Mouse (Mus musculus) bone marrow, adult 2 months (tissue): ENCODE results near the gene Meox2.

ENCODE experiments used
- CTCF ChIP-seq: fragments of 200-500 bp; IDR thresholded peaks from 2 replicates; pipeline ENCODE4 v1.5.1; 2011; ENCODE audit warnings: low read length, control low read depth; ENCODE audit not compliant: control insufficient read depth, insufficient read depth
- POLR2A ChIP-seq: fragments of 200-500 bp; IDR thresholded peaks from 2 replicates; pipeline ENCODE4 v1.6.1; 2011; ENCODE audit warnings: low read depth, mild to moderate bottlenecking, control low read depth, low read length, borderline replicate concordance; ENCODE audit not compliant: control insufficient read depth

DNA sequence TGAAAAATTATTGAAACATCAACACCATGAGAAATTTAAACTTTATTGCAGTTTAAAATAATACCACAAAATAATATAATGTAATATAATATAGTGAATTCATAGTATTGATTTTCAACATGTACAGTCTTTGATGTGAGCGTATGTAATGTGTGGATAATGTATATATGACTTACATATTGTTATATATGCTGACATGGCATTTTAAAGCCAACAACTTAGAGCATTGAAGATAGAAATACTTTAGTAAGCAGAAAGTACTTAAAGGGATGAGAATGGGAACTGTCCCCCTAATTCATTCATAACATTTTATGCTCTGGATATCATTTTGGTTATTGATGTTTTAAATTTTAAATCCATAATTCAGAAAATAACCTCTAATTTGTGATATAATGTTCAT, 35.5 kb downstream of the Meox2 start:
- TF ChIP-seq CTCF (no peak), POLR2A (no peak)
